Mouse (Mus musculus) testis, adult 2 months (tissue): ENCODE measurements around the gene Pde4d.

Experiments used
- CTCF ChIP-seq: fragments of 200-500 bp; IDR thresholded peaks from 2 replicates; pipeline ENCODE4 v1.5.1; 2012; ENCODE audit warnings: low read depth, mild to moderate bottlenecking, inconsistent platforms, low read length, moderate library complexity; ENCODE audit not compliant: control insufficient read depth, insufficient read depth, insufficient replicate concordance
- POLR2A ChIP-seq: fragments of 200-500 bp; IDR thresholded peaks from 2 replicates; pipeline ENCODE4 v1.6.1; 2012; ENCODE audit warnings: low read depth, mild to moderate bottlenecking, inconsistent platforms, low read length, moderate library complexity; ENCODE audit not compliant: control insufficient read depth

- TF ChIP-seq CTCF (no peak), POLR2A (no peak)
Measured at GRCm38 (mm10) chr13:109957953-109958352, 1508.2 kb downstream of the Pde4d start.
